In the genomic region with DNA sequence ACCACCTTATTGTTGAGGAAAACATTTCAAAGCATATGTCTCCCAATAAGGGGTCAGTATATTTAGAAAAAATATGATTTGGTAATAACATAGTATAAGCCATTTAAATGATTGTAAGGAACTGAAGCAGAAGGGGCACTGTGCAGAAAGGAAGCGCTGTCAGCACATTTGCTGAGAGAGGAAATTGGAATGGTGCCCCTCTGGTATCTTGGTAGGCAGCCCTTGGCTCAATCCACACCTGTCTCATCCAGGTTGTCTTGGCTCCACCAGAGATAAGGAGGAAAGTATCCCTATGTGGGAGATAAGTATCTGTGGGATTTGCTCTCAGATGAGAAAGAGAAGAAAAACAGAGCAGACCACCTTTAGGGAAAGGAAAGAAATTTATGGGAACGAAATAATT, we compare ENCODE assay signal across 22 mouse cellular contexts.
DNase-seq lines count a peak whose midpoint lies in the region; ATAC-seq and TF ChIP-seq lines count a peak whose summit lies in the region.
"Had no signal": no experiment of that assay in that cellular context is flagged by ENCODE, and none has a peak within 500 bp of the region (broad histone marks: within the 10 kb centered on the region; RNA-seq: fewer than 3 reads in every experiment).

No protein-coding gene starts in this region.

- TF ChIP-seq CTCF in cerebellum, adult 2 months (IDR thresholded peaks at IDR 0.05; ENCODE audit: borderline replicate concordance, insufficient read depth, low read depth, low read length), result no peak

- ATAC-seq in cerebellum, adult (ENCODE audit: insufficient number of reproducible peaks, low FRiP score, low TSS enrichment), result peak; percentile 88
- ATAC-seq: CD4-positive, CD25-positive, alpha-beta regulatory T cell, adult 4 months; forebrain, embryonic 14.5 days; hindbrain, embryonic 16.5 days; inflammation-experienced regulatory T-cells, adult 6 months; intestine, postnatal 0 days had no signal

- 20% methylated on average over 2 of the region's 2 CpGs for WGBS in cerebellum, adult 2 months
- WGBS in limb, embryonic 10.5 days, result 86% methylated on average over 2 of the region's 2 CpGs

- no peak for TF ChIP-seq POLR2A in cerebellum, adult 2 months (IDR thresholded peaks at IDR 0.05; ENCODE audit: borderline replicate concordance, insufficient read depth, low read length)

- no peaks in the 10 kb centered on the region for H3K9me3 ChIP-seq in limb, embryonic 10.5 days (replicated peaks)
- H3K9me3 ChIP-seq: G1E; heart, embryonic 10.5 days had no signal

- H3K27me3 ChIP-seq in cerebellum, adult 2 months (ENCODE audit: control insufficient read depth, insufficient read depth, low read length), result no peaks in the 10 kb centered on the region
- H3K27me3 ChIP-seq in limb, embryonic 10.5 days (ENCODE audit: low read depth, poor library complexity, severe bottlenecking), result no peaks in the 10 kb centered on the region
- H3K27me3 ChIP-seq: hindbrain, embryonic 12.5 days had no signal

- no peak overlapping the region for H3K4me3 ChIP-seq in cerebellum, adult 2 months (replicated peaks; ENCODE audit: insufficient read depth, low read depth, low read length)
- no peak overlapping the region for H3K4me3 ChIP-seq in limb, embryonic 10.5 days
- H3K4me3 ChIP-seq: embryonic facial prominence, embryonic 10.5 days; heart, embryonic 10.5 days; hindbrain, embryonic 12.5 days had no signal

- H3K36me3 ChIP-seq in limb, embryonic 10.5 days, result no peaks in the 10 kb centered on the region
- H3K36me3 ChIP-seq: embryonic facial prominence, embryonic 10.5 days; G1E; heart, embryonic 10.5 days; hindbrain, embryonic 12.5 days had no signal

- no peaks in the 10 kb centered on the region for H3K4me1 ChIP-seq in cerebellum, adult 2 months (ENCODE audit: control insufficient read depth, insufficient read depth, low read length)
- no peaks in the 10 kb centered on the region for H3K4me1 ChIP-seq in limb, embryonic 10.5 days
- H3K4me1 ChIP-seq: embryonic facial prominence, embryonic 10.5 days; heart, embryonic 10.5 days; hindbrain, embryonic 12.5 days had no signal

- H3K27ac ChIP-seq in cerebellum, adult 2 months (ENCODE audit: insufficient read depth, low read length), result no peak overlapping the region
- H3K27ac ChIP-seq in limb, embryonic 10.5 days, result no peak overlapping the region
- H3K27ac ChIP-seq: embryonic facial prominence, embryonic 10.5 days; heart, embryonic 10.5 days; hindbrain, embryonic 12.5 days had no signal

- DNase-seq in cerebellum, postnatal 4 days (ENCODE audit: low spot score in 2 of 2), result no peak
- DNase-seq in cerebellum, adult 2 months, result peak; percentile 30 to 82
- peak; percentile 65 to 77 for DNase-seq in cerebellum, postnatal 10 days
- no peak for DNase-seq in lung, postnatal 36 days
- no peak for DNase-seq in adrenal gland, postnatal 10 days
- no peak for DNase-seq in limb, embryonic 10.5 days (ENCODE audit: low spot score)
- DNase-seq: adrenal gland, postnatal 14 days; B cell, adult 2 months; gastrocnemius, postnatal 10 days; heart, adult 18-20 months; heart, postnatal 10 days; heart, postnatal 4 days had no signal

Comparison
In these comparisons a context has a peak if more than half of its experiments do, and no peak if none do; other contexts are left out.
1. DNase-seq: peak in cerebellum, adult 2 months (2 of 2) and cerebellum, postnatal 10 days (2 of 2); none in cerebellum, postnatal 4 days (0 of 2), lung, postnatal 36 days (single experiment), adrenal gland, postnatal 10 days (single experiment) and limb, embryonic 10.5 days (single experiment).